Mouse (Mus musculus): Measurements from ENCODE around the gene Mlip. TPM values are rescaled to one million over a fixed set of nuclear protein-coding genes. Genes with fewer than 3 reads are reported as not detected.

The Mlip gene
- polyA plus RNA-seq, 1 experiment from 2014 or later: 0.25 TPM

Other genes with a start within 250 kb of the Mlip start
- 7.1 and 8.0 TPM in 2 replicates for gene Lrrc1, start 191.9 kb upstream of the Mlip start, polyA plus RNA-seq (2014; fragmentation: Nextera tagmentation; extraction: Ambion mirVana)

Data from limb, embryonic 11.5 days (tissue).